Mouse (Mus musculus) neural tube, embryonic 13.5 days (tissue): ENCODE measurements around the gene Abcf2. TPM values are rescaled to one million over a fixed set of nuclear protein-coding genes. Genes with fewer than 3 reads are reported as not detected.

Source experiments
- ATAC-seq: fragments of 200-750 bp; cut with Nextera tagmentation; 2 replicates; pipeline ENCODE4 v1.8.0; 2017; ENCODE audit warnings: low read depth, mild to moderate bottlenecking, moderate TSS enrichment, moderate library complexity
- H3K27ac ChIP-seq: fragments of 300-500 bp; sonication (generic); replicated peaks from 2 replicates; pipeline ENCODE4 v1.5.1; 2015; ENCODE audit warnings: moderate library complexity, mild to moderate bottlenecking, inconsistent platforms
- H3K27me3 ChIP-seq: fragments of 300-500 bp; sonication (generic); 2 replicates; pipeline ENCODE4 v1.6.1; 2015; ENCODE audit warnings: mild to moderate bottlenecking, inconsistent platforms
- H3K36me3 ChIP-seq: fragments of 300-500 bp; sonication (generic); 2 replicates; pipeline ENCODE4 v1.6.1; 2015; ENCODE audit warnings: mild to moderate bottlenecking, inconsistent platforms
- H3K4me1 ChIP-seq: fragments of 300-500 bp; sonication (generic); replicated peaks from 2 replicates; pipeline ENCODE4 v1.6.1; 2015; ENCODE audit warnings: inconsistent platforms
- H3K4me2 ChIP-seq: fragments of 300-500 bp; sonication (generic); 2 replicates; pipeline ENCODE4 v1.6.1; 2015; ENCODE audit warnings: inconsistent platforms, mild to moderate bottlenecking, moderate library complexity
- H3K4me3 ChIP-seq: fragments of 300-500 bp; sonication (generic); 2 replicates; pipeline ENCODE4 v1.5.1; 2015; ENCODE audit warnings: mild to moderate bottlenecking, inconsistent platforms
- H3K9ac ChIP-seq: fragments of 300-500 bp; sonication (generic); 2 replicates; pipeline ENCODE4 v1.6.1; 2015; ENCODE audit warnings: moderate library complexity, mild to moderate bottlenecking, inconsistent platforms
- H3K9me3 ChIP-seq: fragments of 300-500 bp; sonication (generic); 2 replicates; pipeline ENCODE4 v1.6.1; 2016; ENCODE audit warnings: inconsistent platforms
- WGBS: fragments of 180-500 bp; shearing (Covaris S2); methylation state at CpG from one replicate; pipeline ENCODE4 v1.1.7; 2015; 5-methylcytosine and 5-hydroxymethylcytosine counted together
- polyA plus RNA-seq: library from polyadenylated mRNA; unstranded; fragments of >200 nt; fragmentation: Nextera tagmentation; extraction: Ambion mirVana; gene quantifications from 2 replicates; pipeline ENCODE4 v1.2.1, GENCODE M21; 2015

Abcf2 gene
- polyA plus RNA-seq, 1 experiment from 2014 or later: 91.2 TPM

DNA sequence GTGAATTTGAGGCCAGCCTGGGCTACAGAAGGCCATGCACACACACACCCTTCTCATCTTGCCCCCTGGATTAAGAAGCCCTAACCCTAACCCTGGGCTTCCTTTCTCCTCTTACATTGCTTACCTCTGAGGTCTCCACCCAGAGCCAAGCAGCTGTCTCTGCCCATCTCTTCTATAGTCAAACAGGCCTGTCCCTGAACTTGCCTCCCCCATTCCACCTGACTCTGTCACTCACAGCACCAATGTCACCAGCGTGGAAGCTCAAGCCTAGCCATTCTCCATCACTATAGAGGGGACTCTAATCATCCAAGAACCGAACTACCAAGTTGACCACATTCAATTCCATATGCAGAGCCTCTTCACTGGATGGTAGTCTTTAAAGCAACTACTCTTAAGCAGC lies 23.0 kb upstream of the Abcf2 start:
- H3K4me3 ChIP-seq: peak overlapping the region; percentile 60; the same call in 1 of the 2 replicates
- WGBS: 68% methylated on average over 2 of the region's 2 CpGs
- ATAC-seq: no peak
- peaks cover 92% of the 10 kb centered on the region for H3K4me1 ChIP-seq
- no peaks in the 10 kb centered on the region for H3K27me3 ChIP-seq
- no peak overlapping the region; the same call in 1 of the 2 replicates for H3K27ac ChIP-seq
- H3K9me3 ChIP-seq: no peaks in the 10 kb centered on the region
- peaks cover 8% of the 10 kb centered on the region for H3K36me3 ChIP-seq
- peak overlapping the region; percentile 97 for H3K9ac ChIP-seq
- H3K4me2 ChIP-seq: peak overlapping the region; percentile 89

DNA sequence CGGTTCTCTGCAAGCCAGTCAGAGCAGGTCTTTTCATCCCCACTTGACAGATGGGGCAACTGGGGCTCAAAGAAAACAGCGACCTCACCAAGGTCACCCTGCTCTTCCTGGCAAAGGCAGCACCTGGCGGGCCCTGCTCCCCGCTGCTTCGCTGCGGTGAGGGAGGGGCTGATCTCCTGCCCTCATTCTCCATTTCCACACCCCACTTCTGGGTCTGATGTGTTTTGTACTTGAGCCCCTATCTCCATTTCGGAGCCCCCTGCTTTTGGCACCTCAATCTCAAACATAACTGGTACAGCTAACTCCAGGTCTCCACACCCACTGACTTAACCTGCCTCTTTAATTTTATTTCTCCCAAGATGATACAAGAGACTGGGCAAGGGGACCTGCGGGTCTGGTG lies 21.9 kb upstream of the Abcf2 start:
- H3K4me3 ChIP-seq: peak overlapping the region; percentile 53
- peak overlapping the region; percentile 90 for H3K4me2 ChIP-seq
- peak overlapping the region; percentile 84 for H3K9ac ChIP-seq
- peaks cover 19% of the 10 kb centered on the region for H3K36me3 ChIP-seq
- no peaks in the 10 kb centered on the region for H3K9me3 ChIP-seq
- WGBS: 10% methylated on average over 8 of the region's 8 CpGs
- 0 out of 2 replicates have a peak overlapping the region, but pooled peaks have one; percentile 18 for H3K27ac ChIP-seq
- ATAC-seq: no peak
- H3K27me3 ChIP-seq: no peaks in the 10 kb centered on the region
- peaks cover 93% of the 10 kb centered on the region for H3K4me1 ChIP-seq

DNA sequence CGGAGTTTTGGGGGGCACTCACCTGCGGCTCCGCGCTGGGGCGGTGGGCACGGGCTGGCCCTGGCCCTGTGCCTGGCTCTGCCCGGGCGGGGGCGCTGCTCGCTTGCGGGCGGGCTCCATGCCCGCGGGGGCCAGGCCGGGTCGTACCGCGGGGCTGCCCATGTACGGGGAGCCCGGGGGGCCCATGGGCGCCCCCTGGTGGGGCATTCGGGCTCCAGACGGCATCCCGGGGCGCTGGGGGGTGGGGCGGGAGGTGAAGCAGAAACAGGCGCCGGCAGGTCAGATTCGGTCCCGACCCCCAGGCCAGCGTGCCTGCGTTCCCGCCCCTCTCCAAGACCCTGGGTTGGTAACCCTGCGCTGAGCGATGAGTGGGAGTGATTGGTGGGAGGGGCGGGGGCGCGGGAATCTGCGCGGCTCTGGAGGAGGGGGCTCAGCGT lies 21.3 kb upstream of the Abcf2 start:
- Histone ChIP-seq H3K4me2 (peak overlapping the region; percentile 90), H3K27ac (peak overlapping the region; percentile 63), H3K4me3 (peak overlapping the region; percentile 53), H3K9ac (peak overlapping the region; percentile 84), H3K36me3 (peaks cover 25% of the 10 kb centered on the region), H3K9me3 (no peaks in the 10 kb centered on the region), H3K27me3 (no peaks in the 10 kb centered on the region), H3K4me1 (peaks cover 87% of the 10 kb centered on the region)
- whole genome bisulfite sequencing: under 1% methylated on average over 39 of the region's 41 CpGs
- ATAC-seq: peak; percentile 16; the same call in 1 of the 2 replicates

DNA sequence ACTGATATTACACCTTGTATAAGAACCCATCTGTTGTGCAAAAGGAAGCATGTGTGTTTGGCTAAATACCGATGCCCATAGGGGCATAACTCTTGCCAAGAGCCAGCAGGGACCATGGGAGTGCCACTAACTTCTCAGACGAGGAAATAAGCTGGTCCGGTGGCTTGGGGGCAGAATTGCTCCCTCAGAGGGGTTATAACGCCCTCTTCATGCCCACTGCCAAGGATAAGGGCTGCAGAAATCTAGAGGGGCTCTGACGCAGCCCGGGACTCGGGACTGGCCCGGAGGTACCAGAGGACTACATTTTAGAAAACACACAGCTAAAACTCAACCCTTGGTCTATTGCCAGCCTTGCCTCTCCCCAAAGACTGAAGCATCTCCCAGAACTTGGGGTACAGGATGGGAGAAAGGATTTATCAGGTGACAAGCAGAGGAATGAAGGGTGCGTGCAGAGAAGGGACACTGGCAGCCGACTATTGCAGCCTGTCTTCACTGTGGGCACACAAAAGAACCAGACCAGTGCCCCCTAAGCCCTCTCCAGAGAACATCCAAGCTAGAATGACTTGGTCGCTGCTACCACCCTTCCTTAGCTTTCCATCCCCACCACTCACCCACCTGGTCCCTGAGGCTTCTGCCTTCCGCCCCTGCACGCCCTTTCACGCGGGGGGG lies 20.8 kb upstream of the Abcf2 start:
- ATAC-seq: no peak

DNA sequence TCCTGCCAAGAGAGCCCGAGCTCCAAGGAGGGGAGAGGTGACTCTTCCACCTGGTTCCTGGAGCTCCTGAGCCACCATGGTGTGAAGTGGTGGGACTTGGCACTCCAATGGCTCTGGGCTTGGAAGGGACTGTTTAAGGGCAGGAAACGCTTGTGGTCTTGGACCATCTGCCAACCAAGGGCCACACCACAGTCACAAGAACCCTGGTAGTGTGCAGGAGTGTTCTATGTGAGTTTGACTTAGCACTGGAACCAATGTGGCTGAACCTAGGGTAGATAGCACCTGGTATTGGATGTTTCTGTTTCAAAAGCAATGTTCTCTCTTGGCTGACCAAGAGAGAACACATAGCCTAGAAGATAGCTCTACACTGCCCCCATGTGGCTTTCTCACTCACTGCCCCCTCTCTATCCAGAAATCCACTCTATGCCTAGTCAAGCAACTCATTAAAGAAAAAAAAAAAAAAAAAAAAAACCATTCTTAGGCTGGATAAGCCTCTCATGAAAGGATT lies 20.0 kb upstream of the Abcf2 start:
- ATAC-seq: peak; percentile 28
- peak overlapping the region; percentile 48 for H3K4me2 ChIP-seq
- H3K27ac ChIP-seq: peak overlapping the region; percentile 91
- H3K4me1 ChIP-seq: peaks cover 79% of the 10 kb centered on the region
- WGBS: 46% methylated on average over 2 of the region's 2 CpGs
- peaks cover 38% of the 10 kb centered on the region for H3K36me3 ChIP-seq
- peak overlapping the region; percentile 62 for H3K9ac ChIP-seq
- H3K27me3 ChIP-seq: peaks cover 4% of the 10 kb centered on the region; the same call in 1 of the 2 replicates
- H3K4me3 ChIP-seq: peak overlapping the region; percentile 21
- H3K9me3 ChIP-seq: no peaks in the 10 kb centered on the region

More for the DNA sequence above, 20.8 kb upstream of the Abcf2 start:
- Histone ChIP-seq H3K36me3 (peaks cover 30% of the 10 kb centered on the region), H3K27me3 (no peaks in the 10 kb centered on the region), H3K27ac (peak overlapping the region; percentile 63), H3K4me3 (peak overlapping the region; percentile 53), H3K4me1 (peaks cover 82% of the 10 kb centered on the region), H3K9ac (peak overlapping the region; percentile 84), H3K4me2 (peak overlapping the region; percentile 90), H3K9me3 (no peaks in the 10 kb centered on the region)
- WGBS: 23% methylated on average over 15 of the region's 15 CpGs

DNA sequence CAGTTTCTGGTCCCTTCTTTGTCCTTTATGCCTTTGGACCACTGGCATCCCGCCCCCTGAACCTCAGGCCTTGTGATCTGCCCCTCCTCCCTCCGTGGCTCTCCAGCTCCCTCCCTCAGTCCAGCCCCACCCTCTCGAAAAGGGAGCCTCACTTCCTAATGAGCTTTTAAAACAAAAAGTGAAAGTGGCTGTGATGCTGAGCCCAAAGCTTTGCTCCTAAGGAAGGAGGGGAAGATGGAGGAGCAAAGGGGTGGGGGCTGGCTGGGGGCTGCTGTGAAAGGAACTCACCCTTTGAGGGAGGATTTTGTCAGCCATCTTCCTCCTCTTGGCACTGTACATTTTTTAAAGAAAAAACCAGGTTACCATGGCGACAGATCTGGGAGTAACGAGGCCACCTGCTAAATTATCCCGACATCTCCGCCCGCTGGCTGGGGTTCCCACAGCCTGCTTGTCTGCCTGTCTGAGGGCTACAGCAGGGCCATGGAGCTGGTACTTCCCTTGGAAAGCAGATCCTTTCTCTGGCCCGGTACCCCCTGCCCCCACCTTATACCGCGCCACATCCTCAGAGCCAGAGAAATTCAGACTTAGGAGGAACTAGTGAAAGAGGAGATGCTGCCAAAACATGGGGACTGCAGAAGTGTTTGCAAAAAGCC lies 19.4 kb upstream of the Abcf2 start:
- peak overlapping the region; percentile 48 for H3K4me2 ChIP-seq
- peaks cover 79% of the 10 kb centered on the region for H3K4me1 ChIP-seq
- peak overlapping the region; percentile 62 for H3K9ac ChIP-seq
- no peaks in the 10 kb centered on the region for H3K9me3 ChIP-seq
- peak; percentile 49 for ATAC-seq
- WGBS: 4% methylated on average over 11 of the region's 11 CpGs
- peak overlapping the region; percentile 91 for H3K27ac ChIP-seq
- H3K36me3 ChIP-seq: peaks cover 44% of the 10 kb centered on the region
- H3K4me3 ChIP-seq: peak overlapping the region; percentile 21
- H3K27me3 ChIP-seq: peaks cover 4% of the 10 kb centered on the region; the same call in 1 of the 2 replicates

DNA sequence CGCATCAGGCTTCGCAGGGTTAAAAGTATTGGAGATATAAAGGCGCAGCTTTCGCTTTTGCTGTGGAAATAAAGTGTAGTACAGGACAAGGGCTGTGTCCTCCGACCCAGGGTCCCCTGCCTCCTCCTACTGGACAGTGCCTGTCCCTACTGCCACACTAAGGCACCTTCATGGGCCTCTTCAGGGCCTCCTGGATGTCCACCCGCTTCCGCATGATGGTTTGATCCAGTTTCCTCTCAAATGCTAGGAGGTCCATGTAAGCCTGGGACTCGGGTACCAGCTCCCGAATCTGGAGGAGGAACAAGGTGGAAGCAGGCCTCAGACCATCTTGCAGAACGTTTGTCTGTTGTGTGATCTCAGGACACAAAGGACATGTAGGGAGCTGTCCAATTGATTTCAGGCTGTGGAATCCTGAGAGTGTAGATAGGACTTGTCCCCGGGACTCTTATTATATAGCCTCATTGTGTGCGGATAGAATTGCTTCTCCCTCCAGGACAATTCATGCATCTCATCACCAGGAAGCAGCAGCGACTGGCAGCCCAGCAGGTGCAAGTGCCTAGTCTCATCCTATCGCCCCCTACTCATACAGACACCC lies 18.6 kb upstream of the Abcf2 start:
- peaks cover 6% of the 10 kb centered on the region; the same call in 1 of the 2 replicates for H3K27me3 ChIP-seq
- H3K4me3 ChIP-seq: no peak overlapping the region
- peak overlapping the region; percentile 48 for H3K4me2 ChIP-seq
- WGBS: 42% methylated on average over 14 of the region's 14 CpGs
- peak overlapping the region; percentile 91 for H3K27ac ChIP-seq
- peaks cover 79% of the 10 kb centered on the region for H3K4me1 ChIP-seq
- no peaks in the 10 kb centered on the region for H3K9me3 ChIP-seq
- no peak for ATAC-seq
- H3K9ac ChIP-seq: peak overlapping the region; percentile 62
- peaks cover 52% of the 10 kb centered on the region for H3K36me3 ChIP-seq

DNA sequence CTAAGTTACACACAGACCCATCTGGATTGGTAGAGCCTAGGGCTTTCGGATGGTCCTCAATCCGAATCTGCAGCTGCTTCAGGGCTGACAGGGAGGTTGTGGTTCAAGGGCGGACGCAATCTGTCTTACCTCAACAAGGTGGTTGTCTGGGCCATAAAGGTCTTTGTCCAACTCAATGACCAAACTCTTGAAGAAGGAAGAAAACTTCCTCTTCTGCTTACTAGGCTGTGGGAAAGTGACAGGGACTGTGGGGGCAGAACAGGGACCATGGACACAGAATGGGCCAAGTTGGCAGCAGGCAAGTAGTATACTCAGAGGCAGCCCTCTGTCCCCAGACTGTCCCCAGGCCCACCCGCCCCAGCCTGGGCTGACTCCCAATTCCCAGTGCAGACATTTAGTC lies 18.0 kb upstream of the Abcf2 start:
- H3K27ac ChIP-seq: peak overlapping the region; percentile 91
- H3K9ac ChIP-seq: peak overlapping the region; percentile 62; the same call in 1 of the 2 replicates
- H3K27me3 ChIP-seq: peaks cover 6% of the 10 kb centered on the region; the same call in 1 of the 2 replicates
- no peaks in the 10 kb centered on the region for H3K9me3 ChIP-seq
- no peak for ATAC-seq
- no peak overlapping the region for H3K4me2 ChIP-seq
- 84% methylated on average over 5 of the region's 5 CpGs for WGBS
- H3K36me3 ChIP-seq: peaks cover 58% of the 10 kb centered on the region
- no peak overlapping the region for H3K4me3 ChIP-seq
- peaks cover 74% of the 10 kb centered on the region for H3K4me1 ChIP-seq

DNA sequence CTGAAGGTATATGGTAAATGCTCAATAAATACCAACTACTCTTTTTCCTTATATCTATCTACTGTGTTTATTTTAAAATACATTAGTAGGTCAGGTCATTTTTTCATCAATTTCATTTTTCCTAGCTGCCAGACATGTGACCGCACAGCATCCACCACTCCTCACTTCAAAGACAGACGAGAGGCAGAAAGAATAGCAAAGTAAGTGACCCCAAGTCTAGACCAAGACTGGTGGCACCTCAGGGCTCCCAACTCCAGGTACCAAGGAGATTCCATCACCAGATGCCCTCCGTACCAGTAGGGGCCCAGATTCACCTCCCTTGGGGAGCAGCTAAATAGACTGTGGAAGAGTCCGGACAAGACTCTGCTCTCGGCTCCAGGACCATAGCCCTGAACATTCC lies 17.1 kb upstream of the Abcf2 start:
- Histone ChIP-seq H3K4me1 (peaks cover 67% of the 10 kb centered on the region), H3K9ac (no peak overlapping the region), H3K4me3 (no peak overlapping the region), H3K36me3 (peaks cover 67% of the 10 kb centered on the region), H3K27me3 (peaks cover 6% of the 10 kb centered on the region; the same call in 1 of the 2 replicates), H3K27ac (no peak overlapping the region), H3K9me3 (no peaks in the 10 kb centered on the region), H3K4me2 (no peak overlapping the region)
- WGBS: 94% methylated on average over 5 of the region's 5 CpGs
- no peak for ATAC-seq

DNA sequence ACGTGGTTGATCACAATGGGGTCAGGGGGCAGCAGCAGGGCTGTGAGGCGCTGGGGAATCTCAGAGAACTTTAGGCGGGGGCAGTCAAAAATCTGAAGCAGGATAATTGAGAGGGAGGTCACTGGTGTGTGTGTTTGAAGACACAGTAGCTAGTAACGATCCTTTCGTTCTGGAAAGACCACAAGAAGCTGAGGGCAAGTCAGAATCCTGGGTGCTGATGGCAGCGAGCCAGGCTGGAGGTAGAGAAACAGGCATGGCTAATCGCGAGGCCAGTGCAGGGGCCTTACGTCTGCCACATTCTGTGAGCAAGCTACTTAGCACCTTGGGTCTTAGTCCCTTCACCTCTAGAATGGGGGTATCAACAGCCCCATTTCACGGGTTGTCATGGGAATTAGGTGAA lies 16.7 kb upstream of the Abcf2 start:
- Histone ChIP-seq H3K9ac (no peak overlapping the region), H3K36me3 (peaks cover 71% of the 10 kb centered on the region), H3K4me1 (peaks cover 66% of the 10 kb centered on the region), H3K4me2 (no peak overlapping the region), H3K4me3 (no peak overlapping the region), H3K27me3 (peaks cover 6% of the 10 kb centered on the region; the same call in 1 of the 2 replicates), H3K27ac (no peak overlapping the region), H3K9me3 (no peaks in the 10 kb centered on the region)
- WGBS: 68% methylated on average over 10 of the region's 10 CpGs
- no peak for ATAC-seq

DNA sequence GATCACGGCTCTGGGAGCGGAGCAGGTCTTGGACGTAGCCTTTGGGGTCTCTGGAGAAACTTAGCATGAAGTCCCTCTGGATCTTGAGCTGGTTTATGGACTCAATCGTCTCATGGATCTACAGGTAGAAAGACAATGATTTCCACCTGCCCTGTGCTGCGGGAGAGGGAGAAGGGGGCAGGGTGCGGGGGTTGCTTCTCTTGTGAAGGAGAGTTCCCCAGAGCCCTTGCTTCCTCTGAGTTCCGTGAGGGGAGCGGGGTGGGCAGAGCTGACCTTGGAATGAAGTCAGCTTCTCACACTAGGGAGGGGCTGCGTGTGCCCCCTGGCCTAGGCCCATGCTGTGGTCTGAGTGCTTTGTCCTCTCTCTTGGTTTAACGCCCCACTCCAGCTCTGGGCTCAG lies 16.0 kb upstream of the Abcf2 start:
- Histone ChIP-seq H3K4me2 (no peak overlapping the region), H3K4me3 (no peak overlapping the region), H3K9ac (no peak overlapping the region), H3K27me3 (peaks cover 6% of the 10 kb centered on the region; the same call in 1 of the 2 replicates), H3K27ac (no peak overlapping the region), H3K9me3 (no peaks in the 10 kb centered on the region), H3K4me1 (peaks cover 66% of the 10 kb centered on the region), H3K36me3 (peaks cover 77% of the 10 kb centered on the region)
- WGBS: 78% methylated on average over 10 of the region's 10 CpGs
- no peak for ATAC-seq
